Mouse (Mus musculus) embryo, embryonic 10.5 days (tissue): ENCODE results near the gene Pced1a.
A peak's percentile ranks its signal among the peaks of the same experiment; 100 is the strongest.

Experiments
- DNase-seq: peaks from one replicate; pipeline ENCODE4 v3.0.0-alpha.2; 2015; ENCODE audit warnings: low spot score

Pced1a gene

GRCm38 (mm10) chr2:130436769-130437168 is 12.3 kb upstream of the Pced1a start:
- DNase-seq: no peak

DNA sequence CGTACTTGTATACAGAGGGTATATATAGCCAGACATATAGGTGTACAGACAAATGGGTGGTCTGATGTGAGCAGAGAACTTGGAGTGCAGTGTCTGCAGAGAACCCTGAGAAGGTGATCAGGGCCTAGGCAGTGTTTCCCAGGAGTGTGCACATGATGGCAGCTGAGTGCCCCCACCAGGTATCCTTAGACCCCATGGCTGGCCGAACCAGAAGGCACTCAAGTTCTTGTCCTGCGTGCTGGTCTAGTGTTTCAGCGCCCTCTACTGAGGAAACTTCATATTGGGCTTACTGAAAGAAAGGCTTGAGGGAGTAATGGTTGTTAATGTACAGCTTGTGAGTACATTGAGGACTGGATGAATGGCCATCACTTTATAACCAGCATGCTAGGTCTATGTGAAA is 8.7 kb upstream of the Pced1a start:
- peak; percentile 79 for DNase-seq

- no peak for DNase-seq
Observed at GRCm38 (mm10) chr2:130432157-130432556, 7.7 kb upstream of the Pced1a start.

- no peak for DNase-seq
Observed at GRCm38 (mm10) chr2:130430484-130430883, 6.0 kb upstream of the Pced1a start.

DNA sequence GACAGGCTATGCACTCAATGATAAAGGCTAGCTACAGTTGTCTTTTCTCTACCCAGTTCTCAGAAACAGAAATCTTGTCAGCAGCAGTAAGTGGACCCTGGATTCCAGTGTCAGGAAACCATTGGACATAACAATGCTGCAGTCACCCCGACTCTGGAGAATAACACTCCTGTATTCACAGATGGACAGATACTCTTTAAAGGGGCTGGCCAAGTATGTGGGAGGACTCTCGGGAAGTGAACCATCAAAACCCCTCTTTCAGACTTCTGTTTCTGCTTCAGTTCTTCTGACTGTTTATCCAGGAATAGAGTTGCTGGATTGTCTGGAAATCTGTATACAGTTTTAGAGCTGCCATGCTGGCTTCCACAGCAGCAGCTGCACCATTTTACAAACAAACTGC is 5.3 kb upstream of the Pced1a start:
- DNase-seq: no peak

DNA sequence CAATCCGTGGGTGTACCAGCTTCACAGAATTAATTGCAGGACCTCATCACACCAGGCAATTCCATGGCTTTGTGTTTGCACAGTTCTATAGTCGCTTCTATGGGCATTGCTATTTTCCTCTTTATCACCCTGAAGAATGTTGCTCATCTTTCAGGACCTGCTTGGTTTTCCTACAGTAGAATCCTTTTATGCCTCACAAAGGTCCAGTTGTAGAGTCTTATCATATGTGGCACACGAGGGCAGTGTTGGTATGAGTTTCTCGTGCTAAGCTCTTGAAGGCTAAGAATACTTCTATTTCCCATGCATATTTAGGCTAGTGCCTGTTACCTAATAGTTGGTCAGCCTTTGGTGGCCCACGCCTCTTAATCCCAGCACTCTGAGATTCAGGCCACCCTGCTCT is 611 bp upstream of the Pced1a start:
- peak; percentile 7 for DNase-seq

DNA sequence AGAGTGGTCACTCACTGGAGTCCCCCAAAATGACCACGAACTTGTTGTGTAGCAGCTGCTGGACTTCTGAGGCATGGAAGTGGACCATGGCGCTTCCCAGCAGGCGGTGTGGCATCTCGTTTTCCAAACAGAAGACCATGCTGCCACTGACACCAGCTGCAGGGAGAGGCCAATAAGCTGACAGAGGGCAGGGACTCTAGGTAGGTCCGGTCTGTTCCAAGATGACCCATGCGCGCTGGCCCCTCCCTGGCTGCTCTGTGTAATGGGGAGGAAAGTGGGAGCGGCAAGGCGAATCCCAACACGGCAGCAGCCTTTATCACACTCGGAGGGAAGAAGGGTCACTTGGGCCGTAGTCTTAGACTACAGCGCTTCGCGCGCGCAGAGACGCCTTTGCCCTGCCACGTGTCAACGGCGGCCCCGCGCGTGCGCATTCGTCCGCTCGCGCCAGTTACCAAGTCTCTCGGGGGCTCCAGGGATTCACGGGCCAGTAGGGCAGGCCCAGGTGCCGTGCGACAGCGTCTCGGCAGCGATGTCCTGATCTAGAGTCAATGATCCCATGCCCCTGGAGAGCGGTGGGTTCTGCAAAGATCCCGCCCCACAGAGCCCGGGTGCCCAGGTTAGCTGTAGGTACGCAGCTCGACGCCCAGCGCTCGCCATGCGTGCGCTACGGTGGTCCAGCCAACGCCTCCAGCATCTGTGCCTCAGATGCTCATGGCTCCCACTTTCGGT is 940 bp downstream of the Pced1a start:
- peak; percentile 84 for DNase-seq

DNA sequence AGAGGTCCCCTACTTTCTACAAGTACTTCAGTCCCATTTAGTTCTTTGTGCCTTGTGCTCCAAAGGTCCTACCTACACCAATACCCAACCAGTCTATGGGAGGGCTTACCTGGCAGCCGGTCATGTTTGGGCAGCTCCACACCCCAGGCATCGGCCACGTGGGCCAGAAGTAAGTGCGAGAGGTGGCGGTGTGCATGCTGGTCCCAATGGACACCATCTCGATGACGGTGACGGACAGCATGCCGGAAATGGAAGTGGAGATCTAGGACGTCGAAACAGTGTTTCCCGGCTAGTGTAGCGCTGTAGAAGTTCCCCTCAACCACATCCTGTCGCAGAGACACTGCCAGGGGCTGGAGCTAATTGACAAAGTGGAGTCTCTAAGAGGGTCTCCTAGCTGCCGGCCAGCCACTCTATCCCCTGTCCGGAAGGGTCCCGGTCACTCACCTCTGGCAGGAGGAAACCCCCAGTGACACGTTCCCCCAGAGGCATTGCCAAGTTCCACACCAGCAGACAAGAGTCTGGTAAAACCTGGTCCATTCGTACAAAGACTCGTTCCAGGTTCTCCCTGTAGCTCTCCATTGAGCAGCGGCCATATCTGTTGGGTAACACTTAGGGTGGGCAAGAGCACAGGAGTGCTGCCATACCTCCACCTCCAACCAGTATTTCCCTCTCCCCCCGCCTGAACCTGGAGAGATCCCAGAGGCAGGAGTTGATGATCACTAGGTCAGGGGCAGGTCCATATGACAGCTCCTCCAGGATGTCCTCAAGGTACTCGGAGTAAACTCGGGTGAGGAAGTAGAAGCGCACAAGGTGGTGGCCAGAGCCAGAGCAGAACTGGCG is 2.5 kb downstream of the Pced1a start:
- DNase-seq: no peak

DNA sequence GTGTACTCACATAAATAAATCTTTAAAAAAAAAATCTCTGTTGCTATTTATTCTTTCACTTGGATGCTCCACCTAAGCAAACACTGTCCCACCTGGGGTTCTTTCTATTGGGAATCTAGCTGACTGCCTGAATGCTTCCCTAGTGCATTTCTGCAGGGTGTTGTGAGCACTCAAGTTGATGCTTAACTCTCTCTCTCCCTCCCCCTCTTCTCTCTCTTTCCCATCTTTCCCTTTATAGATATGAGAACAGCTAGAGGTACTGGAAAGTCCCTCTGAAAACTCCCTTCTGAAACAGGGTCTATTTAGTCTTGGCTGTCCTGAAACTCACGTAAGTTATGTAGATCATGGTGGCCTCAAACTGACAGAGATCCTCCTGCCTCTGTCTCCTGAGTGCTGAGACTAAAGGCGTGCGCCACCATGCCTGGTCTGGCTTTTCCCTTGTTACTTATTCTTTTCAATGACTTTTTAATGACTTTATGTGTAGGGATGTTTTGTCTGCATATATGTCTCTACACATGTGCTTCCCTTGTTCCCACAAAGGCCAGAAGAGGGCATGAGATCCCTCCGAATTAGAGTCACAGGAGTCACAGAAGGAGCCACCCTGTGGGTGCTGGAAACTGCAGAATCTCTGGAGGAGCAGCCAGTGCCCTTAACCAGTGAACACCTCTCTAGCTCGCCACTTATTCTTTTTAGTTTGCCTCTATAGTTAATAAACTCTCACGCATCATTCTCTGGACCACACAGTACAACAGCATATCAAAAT is 10.2 kb downstream of the Pced1a start:
- no peak for DNase-seq

GRCm38 (mm10) chr2:130412775-130413174 is 11.7 kb downstream of the Pced1a start:
- no peak for DNase-seq

DNA sequence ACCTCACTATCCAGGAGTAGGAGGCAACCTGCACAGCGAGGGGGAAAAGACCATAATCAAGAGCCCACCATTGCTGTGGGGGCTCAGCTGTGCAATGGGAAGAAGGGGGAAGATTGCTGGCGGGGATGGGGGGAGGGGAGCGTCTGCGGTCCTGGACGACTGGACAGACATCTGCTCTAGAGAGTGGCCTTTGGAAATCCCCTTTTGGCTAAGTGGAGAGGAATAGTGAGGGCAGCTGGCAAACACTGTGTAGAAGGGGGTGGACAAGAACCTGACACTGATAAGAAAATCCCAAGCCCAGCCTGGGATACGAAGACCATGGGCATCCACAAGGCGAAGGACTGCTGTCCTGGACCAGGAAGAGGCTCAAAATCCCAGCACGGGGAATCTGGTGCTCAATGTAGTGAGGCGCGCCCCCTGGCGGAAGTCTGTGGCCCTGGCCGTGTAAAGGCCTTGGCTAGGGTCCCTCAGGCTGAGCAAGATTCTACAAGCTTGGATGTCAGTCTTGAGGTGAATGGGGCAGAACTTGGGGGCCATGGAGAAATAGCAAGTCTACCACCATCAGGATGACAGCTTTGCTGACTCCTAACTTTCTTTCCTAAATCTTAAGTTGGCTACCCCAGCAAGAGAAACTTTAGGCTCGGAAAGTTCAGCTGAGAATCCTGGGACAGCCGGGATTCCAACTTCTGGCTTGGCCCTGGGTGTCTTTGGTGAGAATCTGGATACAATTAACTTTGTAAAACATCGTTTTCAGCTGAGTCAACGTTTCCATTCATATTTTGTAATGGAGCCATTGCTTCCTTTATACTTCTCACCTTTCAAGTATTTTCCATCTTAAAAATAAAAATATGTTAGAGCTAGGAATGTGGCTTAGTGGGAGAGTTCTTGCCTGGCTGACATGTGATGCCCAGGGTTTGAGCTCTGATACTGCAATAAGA is 12.7 kb downstream of the Pced1a start:
- peak; percentile 93 for DNase-seq

DNA sequence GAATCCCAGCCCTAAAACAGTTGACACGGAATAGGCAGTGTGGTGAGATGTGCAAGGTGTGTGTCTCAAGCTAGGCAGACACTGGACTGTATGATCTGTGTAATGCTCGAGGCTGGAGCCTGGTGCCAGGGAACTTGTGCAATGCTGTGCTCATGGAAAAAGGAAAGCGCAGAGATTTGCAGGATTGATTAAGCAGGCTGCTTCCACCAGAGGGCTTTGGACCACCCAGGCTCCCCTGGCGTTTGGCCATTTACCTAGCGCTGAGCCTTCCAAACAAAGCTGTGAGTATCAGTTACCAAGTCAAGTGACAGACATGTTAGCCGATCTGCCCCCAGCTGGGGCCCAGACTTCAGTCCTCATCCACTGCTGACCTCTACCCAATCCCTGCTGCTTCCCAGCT is 16.3 kb downstream of the Pced1a start:
- peak; percentile 70 for DNase-seq

GRCm38 (mm10) chr2:130406178-130406577 is 18.3 kb downstream of the Pced1a start, which contains the start of gene Tmem239:
Tmem239 (plus strand) TSS chr2:130406478.
- DNase-seq: no peak

DNA sequence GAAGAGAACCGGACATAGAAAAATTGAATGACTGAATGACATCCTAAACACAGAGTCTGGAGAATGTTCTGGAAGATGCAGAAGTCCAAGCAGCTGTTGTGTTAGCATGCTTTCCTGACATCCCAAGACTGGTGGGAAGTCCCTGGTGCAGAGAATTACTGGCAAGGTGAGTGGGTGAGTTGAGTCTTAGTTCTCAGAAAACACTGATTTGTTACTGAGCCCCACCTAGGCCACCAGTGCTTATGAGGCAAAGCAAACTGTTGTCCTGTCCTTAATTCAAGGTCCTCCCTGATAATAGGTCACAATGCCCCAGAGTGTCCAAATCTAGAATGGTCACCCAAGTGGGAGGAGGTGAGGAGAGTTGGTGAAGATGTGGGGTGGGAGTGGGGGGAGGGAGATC is 19.6 kb downstream of the Pced1a start, which contains the start of the genes Gm28372 and 1700020A23Rik:
TSS of gene Gm28372 (plus strand) at position 301 of the 400 bp plus-strand sequence.
TSS of gene 1700020A23Rik (plus strand) at position 321 of the 400 bp plus-strand sequence.
- no peak for DNase-seq

DNA sequence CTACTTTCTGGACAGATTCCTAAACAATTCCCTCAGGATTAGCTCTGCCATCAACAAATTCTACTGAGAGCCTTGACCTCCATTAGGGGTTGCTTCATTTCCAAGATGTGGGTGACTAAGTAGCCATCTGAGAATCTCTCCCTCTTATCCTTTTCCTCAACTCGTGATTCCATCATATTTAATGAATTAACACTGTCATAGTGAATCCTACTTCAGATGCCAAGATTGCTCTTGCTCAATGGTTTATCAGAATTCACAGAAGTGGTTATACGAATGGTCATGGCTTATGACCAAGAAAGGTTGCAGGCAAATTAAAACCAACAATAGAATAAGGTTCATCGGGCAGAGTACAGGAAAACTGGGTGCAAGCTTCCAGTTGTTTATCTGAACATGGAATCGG is 22.6 kb downstream of the Pced1a start:
- DNase-seq: no peak

DNA sequence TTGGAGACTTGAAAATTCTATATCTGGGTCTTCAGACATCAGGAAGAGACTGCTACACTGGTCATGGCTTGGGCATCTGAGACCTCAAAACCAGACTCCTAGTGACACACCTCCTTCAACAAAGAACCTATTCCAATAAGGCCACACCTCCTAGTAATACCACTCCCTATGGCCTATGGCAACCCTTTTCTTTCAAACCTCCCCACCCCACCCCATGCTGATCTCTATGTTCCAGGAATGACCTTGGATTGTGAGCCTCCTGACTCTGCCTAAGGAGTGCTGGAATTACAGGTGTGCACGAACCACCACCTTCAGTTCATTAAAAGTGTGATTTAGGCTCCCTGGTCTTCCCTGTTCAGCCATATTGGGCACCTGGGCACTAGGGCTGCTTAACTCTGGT is 24.5 kb downstream of the Pced1a start:
- DNase-seq: no peak

DNA sequence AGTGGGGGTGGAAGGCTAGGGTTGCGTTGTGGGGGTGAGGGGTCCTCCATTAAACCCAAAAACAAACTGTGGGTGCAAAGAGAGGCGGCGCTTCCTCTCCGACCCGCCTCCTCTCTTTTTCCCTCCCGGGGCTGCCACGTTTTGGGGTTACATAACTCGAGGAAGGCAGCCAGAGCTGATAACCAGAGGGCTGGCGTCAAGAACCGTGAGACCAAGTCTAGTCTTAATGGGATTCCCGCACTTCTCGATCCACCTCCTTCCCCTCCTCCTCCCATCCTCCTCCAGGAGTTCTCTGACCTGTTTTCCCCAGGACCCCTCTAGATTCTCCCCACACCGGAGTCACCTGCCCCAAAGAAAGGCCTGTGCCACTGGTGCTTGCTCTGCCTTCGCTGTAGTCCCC is 26.4 kb downstream of the Pced1a start:
- DNase-seq: peak; percentile 35

- DNase-seq: peak; percentile 80
Observed at GRCm38 (mm10) chr2:130397186-130397985, 27.1 kb downstream of the Pced1a start, which contains the start of gene Cpxm1. Cpxm1 (minus strand) TSS chr2:130397574.

DNA sequence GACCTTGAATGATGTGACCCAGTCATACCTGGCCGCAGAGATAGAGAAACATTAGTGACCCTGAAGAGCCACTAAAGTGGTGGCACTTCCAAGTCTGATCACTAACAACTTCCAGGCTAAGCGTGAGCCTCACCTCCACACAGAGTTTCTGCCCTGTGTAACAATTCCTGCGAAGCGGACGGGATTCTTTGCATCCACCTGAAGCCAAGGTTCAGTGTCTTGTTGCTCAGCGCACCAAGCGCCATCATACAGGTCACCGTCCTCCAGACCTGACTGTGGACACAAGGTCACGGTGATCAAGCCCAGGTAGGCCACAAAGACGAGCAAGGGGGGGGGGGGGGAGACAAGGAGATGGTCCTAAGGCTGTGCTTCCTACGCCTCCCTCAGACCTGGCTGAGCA is 28.8 kb downstream of the Pced1a start:
- DNase-seq: no peak

- no peak for DNase-seq
Observed at GRCm38 (mm10) chr2:130392836-130393235, 31.7 kb downstream of the Pced1a start.
